Mouse (Mus musculus): ENCODE measurements around the gene Snx29. TPM values are rescaled to one million over a fixed set of nuclear protein-coding genes. Genes with fewer than 3 reads are reported as not detected.
A peak's percentile ranks its signal among the peaks of the same experiment; 100 is the strongest.

The Snx29 gene
- polyA plus RNA-seq, 1 experiment from 2014 or later: 10.0 TPM

GRCm38 (mm10) chr16:11457136-11457535, 134.4 kb downstream of the Snx29 start:
- Histone ChIP-seq H3K4me2 (no peak overlapping the region), H3K9me3 (ENCODE audit: control insufficient read depth, low read length) (no peaks in the 10 kb centered on the region; the same call in 1 of the 2 replicates), H3K4me3 (ENCODE audit: low read depth, low read length) (no peak overlapping the region), H3K27me3 (ENCODE audit: control insufficient read depth, insufficient read depth, low read length) (no peaks in the 10 kb centered on the region), H3K4me1 (ENCODE audit: control insufficient read depth, insufficient read depth, low read length) (no peaks in the 10 kb centered on the region), H3K27ac (ENCODE audit: low read depth, low read length) (no peak overlapping the region), H3K36me3 (ENCODE audit: control insufficient read depth, insufficient read depth, low read length) (0 out of 2 replicates have a peak, but pooled peaks cover 3% of the 10 kb centered on the region), H3K9ac (ENCODE audit: low read length) (no peak overlapping the region)
- 91% methylated on average over 5 of the region's 5 CpGs for WGBS
- DNase-seq (ENCODE audit: low spot score, missing footprints) (peak; percentile 74), ATAC-seq (ENCODE audit: low FRiP score) (no peak)

GRCm38 (mm10) chr16:11457609-11458350, 135.1 kb downstream of the Snx29 start:
- peak; percentile 75 for DNase-seq (ENCODE audit: low spot score, missing footprints)
- no peak overlapping the region for H3K4me2 ChIP-seq
- H3K4me3 ChIP-seq (ENCODE audit: low read depth, low read length): no peak overlapping the region
- H3K27ac ChIP-seq (ENCODE audit: low read depth, low read length): no peak overlapping the region
- no peaks in the 10 kb centered on the region for H3K4me1 ChIP-seq (ENCODE audit: control insufficient read depth, insufficient read depth, low read length)
- no peak overlapping the region for H3K9ac ChIP-seq (ENCODE audit: low read length)
- no peaks in the 10 kb centered on the region; the same call in 1 of the 2 replicates for H3K9me3 ChIP-seq (ENCODE audit: control insufficient read depth, low read length)
- 70% methylated on average over 2 of the region's 2 CpGs for WGBS
- H3K36me3 ChIP-seq (ENCODE audit: control insufficient read depth, insufficient read depth, low read length): 0 out of 2 replicates have a peak, but pooled peaks cover 3% of the 10 kb centered on the region
- no peaks in the 10 kb centered on the region for H3K27me3 ChIP-seq (ENCODE audit: control insufficient read depth, insufficient read depth, low read length)
- ATAC-seq (ENCODE audit: low FRiP score): no peak

- 100% methylated on average over 1 of the region's 1 CpGs for WGBS
- no peaks in the 10 kb centered on the region for H3K4me1 ChIP-seq (ENCODE audit: control insufficient read depth, insufficient read depth, low read length)
- H3K4me3 ChIP-seq (ENCODE audit: low read depth, low read length): no peak overlapping the region
Observed at GRCm38 (mm10) chr16:11460210-11460609, 137.5 kb downstream of the Snx29 start.

GRCm38 (mm10) chr16:11461612-11462011, 138.9 kb downstream of the Snx29 start:
- H3K9ac ChIP-seq (ENCODE audit: low read length): no peak overlapping the region
- H3K27me3 ChIP-seq (ENCODE audit: control insufficient read depth, insufficient read depth, low read length): no peaks in the 10 kb centered on the region
- H3K27ac ChIP-seq (ENCODE audit: low read depth, low read length): no peak overlapping the region
- DNase-seq (ENCODE audit: low spot score, missing footprints) (peak; percentile 44), ATAC-seq (ENCODE audit: low FRiP score) (no peak)
- no peaks in the 10 kb centered on the region for H3K4me1 ChIP-seq (ENCODE audit: control insufficient read depth, insufficient read depth, low read length)
- H3K36me3 ChIP-seq (ENCODE audit: control insufficient read depth, insufficient read depth, low read length): 0 out of 2 replicates have a peak, but pooled peaks cover 3% of the 10 kb centered on the region
- no peak overlapping the region for H3K4me3 ChIP-seq (ENCODE audit: low read depth, low read length)
- H3K4me2 ChIP-seq: no peak overlapping the region
- H3K9me3 ChIP-seq (ENCODE audit: control insufficient read depth, low read length): no peaks in the 10 kb centered on the region
- 83% methylated on average over 7 of the region's 7 CpGs for WGBS

More at GRCm38 (mm10) chr16:11460210-11460609, 137.5 kb downstream of the Snx29 start:
- Histone ChIP-seq H3K27ac (ENCODE audit: low read depth, low read length) (no peak overlapping the region), H3K9ac (ENCODE audit: low read length) (no peak overlapping the region), H3K4me2 (no peak overlapping the region), H3K36me3 (ENCODE audit: control insufficient read depth, insufficient read depth, low read length) (0 out of 2 replicates have a peak, but pooled peaks cover 3% of the 10 kb centered on the region), H3K9me3 (ENCODE audit: control insufficient read depth, low read length) (no peaks in the 10 kb centered on the region), H3K27me3 (ENCODE audit: control insufficient read depth, insufficient read depth, low read length) (no peaks in the 10 kb centered on the region)
- DNase-seq (ENCODE audit: low spot score, missing footprints) (peak; percentile 14), ATAC-seq (ENCODE audit: low FRiP score) (no peak)

GRCm38 (mm10) chr16:11468533-11469179, 145.9 kb downstream of the Snx29 start:
- Histone ChIP-seq H3K9me3 (ENCODE audit: control insufficient read depth, low read length) (no peaks in the 10 kb centered on the region), H3K27me3 (ENCODE audit: control insufficient read depth, insufficient read depth, low read length) (no peaks in the 10 kb centered on the region), H3K4me2 (no peak overlapping the region), H3K4me1 (ENCODE audit: control insufficient read depth, insufficient read depth, low read length) (no peaks in the 10 kb centered on the region), H3K4me3 (ENCODE audit: low read depth, low read length) (no peak overlapping the region), H3K27ac (ENCODE audit: low read depth, low read length) (no peak overlapping the region), H3K9ac (ENCODE audit: low read length) (no peak overlapping the region), H3K36me3 (ENCODE audit: control insufficient read depth, insufficient read depth, low read length) (no peaks in the 10 kb centered on the region)
- 63% methylated on average over 15 of the region's 15 CpGs for WGBS
- DNase-seq (ENCODE audit: low spot score, missing footprints) (peak; percentile 89), ATAC-seq (ENCODE audit: low FRiP score) (peak; percentile 33; the same call in 1 of the 2 replicates)

GRCm38 (mm10) chr16:11469491-11469890, 146.8 kb downstream of the Snx29 start:
- H3K4me2 ChIP-seq: no peak overlapping the region
- no peaks in the 10 kb centered on the region for H3K36me3 ChIP-seq (ENCODE audit: control insufficient read depth, insufficient read depth, low read length)
- ATAC-seq (ENCODE audit: low FRiP score) (no peak), DNase-seq (ENCODE audit: low spot score, missing footprints) (no peak)
- WGBS: 91% methylated on average over 3 of the region's 3 CpGs
- H3K27ac ChIP-seq (ENCODE audit: low read depth, low read length): no peak overlapping the region
- H3K4me3 ChIP-seq (ENCODE audit: low read depth, low read length): no peak overlapping the region
- no peaks in the 10 kb centered on the region for H3K4me1 ChIP-seq (ENCODE audit: control insufficient read depth, insufficient read depth, low read length)
- no peak overlapping the region for H3K9ac ChIP-seq (ENCODE audit: low read length)
- no peaks in the 10 kb centered on the region for H3K9me3 ChIP-seq (ENCODE audit: control insufficient read depth, low read length)
- H3K27me3 ChIP-seq (ENCODE audit: control insufficient read depth, insufficient read depth, low read length): no peaks in the 10 kb centered on the region

GRCm38 (mm10) chr16:11471246-11471645, 148.5 kb downstream of the Snx29 start:
- no peak for ATAC-seq (ENCODE audit: low FRiP score)
- H3K4me1 ChIP-seq (ENCODE audit: control insufficient read depth, insufficient read depth, low read length): no peaks in the 10 kb centered on the region
- no peak overlapping the region for H3K9ac ChIP-seq (ENCODE audit: low read length)
- H3K27me3 ChIP-seq (ENCODE audit: control insufficient read depth, insufficient read depth, low read length): no peaks in the 10 kb centered on the region
- no peaks in the 10 kb centered on the region for H3K36me3 ChIP-seq (ENCODE audit: control insufficient read depth, insufficient read depth, low read length)
- no peak overlapping the region for H3K27ac ChIP-seq (ENCODE audit: low read depth, low read length)
- peak; percentile 26 for DNase-seq (ENCODE audit: low spot score, missing footprints)
- no peaks in the 10 kb centered on the region for H3K9me3 ChIP-seq (ENCODE audit: control insufficient read depth, low read length)
- H3K4me3 ChIP-seq (ENCODE audit: low read depth, low read length): no peak overlapping the region
- WGBS: 74% methylated on average over 2 of the region's 2 CpGs
- no peak overlapping the region for H3K4me2 ChIP-seq

- Histone ChIP-seq H3K4me1 (ENCODE audit: control insufficient read depth, insufficient read depth, low read length) (no peaks in the 10 kb centered on the region), H3K36me3 (ENCODE audit: control insufficient read depth, insufficient read depth, low read length) (no peaks in the 10 kb centered on the region), H3K9ac (ENCODE audit: low read length) (no peak overlapping the region), H3K9me3 (ENCODE audit: control insufficient read depth, low read length) (no peaks in the 10 kb centered on the region), H3K4me2 (no peak overlapping the region), H3K27ac (ENCODE audit: low read depth, low read length) (no peak overlapping the region), H3K27me3 (ENCODE audit: control insufficient read depth, insufficient read depth, low read length) (no peaks in the 10 kb centered on the region), H3K4me3 (ENCODE audit: low read depth, low read length) (no peak overlapping the region)
- ATAC-seq (ENCODE audit: low FRiP score) (no peak), DNase-seq (ENCODE audit: low spot score, missing footprints) (no peak)
- 84% methylated on average over 4 of the region's 4 CpGs for WGBS
Observed at GRCm38 (mm10) chr16:11472852-11473251, 150.1 kb downstream of the Snx29 start.

- DNase-seq (ENCODE audit: low spot score, missing footprints) (no peak), ATAC-seq (ENCODE audit: low FRiP score) (no peak)
- no peaks in the 10 kb centered on the region for H3K27me3 ChIP-seq (ENCODE audit: control insufficient read depth, insufficient read depth, low read length)
- no peaks in the 10 kb centered on the region for H3K36me3 ChIP-seq (ENCODE audit: control insufficient read depth, insufficient read depth, low read length)
- no peaks in the 10 kb centered on the region for H3K4me1 ChIP-seq (ENCODE audit: control insufficient read depth, insufficient read depth, low read length)
- H3K27ac ChIP-seq (ENCODE audit: low read depth, low read length): no peak overlapping the region
- no peaks in the 10 kb centered on the region for H3K9me3 ChIP-seq (ENCODE audit: control insufficient read depth, low read length)
- WGBS: 91% methylated on average over 3 of the region's 3 CpGs
- H3K4me2 ChIP-seq: no peak overlapping the region
- H3K4me3 ChIP-seq (ENCODE audit: low read depth, low read length): no peak overlapping the region
- no peak overlapping the region for H3K9ac ChIP-seq (ENCODE audit: low read length)
Observed at GRCm38 (mm10) chr16:11473474-11473873, 150.8 kb downstream of the Snx29 start.
